Mouse (Mus musculus) midbrain, embryonic 14.5 days (tissue): Measurements from ENCODE around the gene Atp8a2. TPM values are rescaled to one million over a fixed set of nuclear protein-coding genes. Genes with fewer than 3 reads are reported as not detected.

Experiments
- ATAC-seq: fragments of 200-750 bp; cut with Nextera tagmentation; 2 replicates; pipeline ENCODE4 v1.8.0; 2017; ENCODE audit warnings: moderate number of reproducible peaks, moderate library complexity; ENCODE audit not compliant: low FRiP score, low TSS enrichment
- DNase-seq: peaks from one replicate; pipeline ENCODE4 v3.0.0-alpha.2; 2015
- H3K27ac ChIP-seq: fragments of 300-500 bp; sonication (generic); replicated peaks from 2 replicates; pipeline ENCODE4 v1.5.1; 2014; ENCODE audit warnings: mild to moderate bottlenecking, low read depth, low read length, moderate library complexity
- H3K27me3 ChIP-seq: fragments of 300-500 bp; sonication (generic); 2 replicates; pipeline ENCODE4 v1.6.1; 2014; ENCODE audit warnings: low read length, control low read depth, mixed read lengths; ENCODE audit not compliant: control insufficient read depth, insufficient read depth
- H3K36me3 ChIP-seq: fragments of 300-500 bp; sonication (generic); 2 replicates; pipeline ENCODE4 v1.6.1; 2014; ENCODE audit warnings: low read length, control low read depth; ENCODE audit not compliant: control insufficient read depth, insufficient read depth
- H3K4me1 ChIP-seq: fragments of 300-500 bp; sonication (generic); 2 replicates; pipeline ENCODE4 v1.6.1; 2014; ENCODE audit warnings: mild to moderate bottlenecking, antibody characterized with exemption, low read length, control low read depth; ENCODE audit not compliant: control insufficient read depth, insufficient read depth
- H3K4me2 ChIP-seq: fragments of 300-500 bp; sonication (generic); 2 replicates; pipeline ENCODE4 v1.6.1; 2014; ENCODE audit warnings: mild to moderate bottlenecking, low read length, moderate library complexity
- H3K4me3 ChIP-seq: fragments of 300-500 bp; sonication (generic); replicated peaks from 2 replicates; pipeline ENCODE4 v1.5.1; 2014; ENCODE audit warnings: low read depth, low read length
- H3K9ac ChIP-seq: fragments of 300-500 bp; sonication (generic); replicated peaks from 2 replicates; pipeline ENCODE4 v1.6.1; 2014; ENCODE audit warnings: mild to moderate bottlenecking, low read length, moderate library complexity
- H3K9me3 ChIP-seq: fragments of 300-500 bp; sonication (generic); 2 replicates; pipeline ENCODE4 v1.6.1; 2016; ENCODE audit warnings: low read length, control low read depth, mixed read lengths; ENCODE audit not compliant: control insufficient read depth
- WGBS: fragments of 180-500 bp; shearing (Covaris S2); extraction: QIAGEN DNeasy Blood & Tissue Kit; methylation state at CpG from one replicate; pipeline ENCODE4 v1.1.7; 2014; 5-methylcytosine and 5-hydroxymethylcytosine counted together
- polyA plus RNA-seq: library from polyadenylated mRNA; unstranded; fragments of >200 nt; fragmentation: Nextera tagmentation; extraction: Ambion mirVana; gene quantifications from 2 replicates; pipeline ENCODE4 v1.2.1, GENCODE M21; 2014

The Atp8a2 gene
- polyA plus RNA-seq, 1 experiment from 2014 or later: 37.1 TPM

DNA sequence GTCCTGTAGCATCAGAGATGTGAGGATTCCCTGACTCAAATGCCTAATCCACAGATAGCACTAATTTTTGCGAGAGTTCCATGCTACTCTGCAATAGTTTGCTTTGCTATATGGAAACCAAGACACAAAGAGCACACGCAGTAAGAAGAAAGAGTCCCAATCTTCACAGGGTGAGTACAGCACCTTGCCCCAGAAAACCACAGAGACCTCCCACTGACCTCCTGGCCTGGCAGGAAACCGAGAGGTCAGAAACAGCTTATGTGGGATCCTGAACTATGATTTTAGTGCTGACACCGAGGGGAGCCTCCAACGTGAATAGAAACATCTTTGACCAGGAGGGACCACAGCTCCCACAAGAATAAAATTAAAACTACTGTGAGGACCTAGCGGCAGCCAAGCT is 59.2 kb downstream of the Atp8a2 start:
- no peaks in the 10 kb centered on the region for H3K4me1 ChIP-seq
- no peak overlapping the region for H3K9ac ChIP-seq
- H3K4me2 ChIP-seq: no peak overlapping the region
- no peak overlapping the region for H3K4me3 ChIP-seq
- no peaks in the 10 kb centered on the region for H3K9me3 ChIP-seq
- H3K27me3 ChIP-seq: no peaks in the 10 kb centered on the region
- ATAC-seq: no peak
- WGBS: 81% methylated on average over 6 of the region's 6 CpGs
- no peak overlapping the region for H3K27ac ChIP-seq
- no peak for DNase-seq
- no peaks in the 10 kb centered on the region for H3K36me3 ChIP-seq

DNA sequence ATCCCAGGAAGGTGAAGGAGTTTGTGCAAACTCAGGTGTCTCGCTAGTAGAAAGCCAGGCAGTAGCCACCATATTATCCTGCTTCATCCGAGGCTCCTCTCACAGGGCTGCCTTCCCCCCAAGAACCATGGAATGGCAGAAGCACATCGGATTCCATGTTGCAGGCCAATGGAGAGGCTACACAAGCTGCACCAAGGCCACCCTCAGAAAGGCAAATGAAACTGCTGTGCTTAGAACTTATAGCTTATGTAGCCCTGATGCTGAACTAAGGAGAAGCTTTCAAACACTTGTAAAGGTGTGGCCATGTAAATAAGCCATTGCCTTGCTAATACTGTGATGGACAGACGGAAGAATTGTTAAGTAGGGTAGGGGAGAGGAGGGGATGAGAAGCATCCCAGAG is 61.2 kb downstream of the Atp8a2 start:
- H3K27me3 ChIP-seq: no peaks in the 10 kb centered on the region
- no peaks in the 10 kb centered on the region for H3K36me3 ChIP-seq
- no peak overlapping the region for H3K4me3 ChIP-seq
- no peak overlapping the region for H3K27ac ChIP-seq
- DNase-seq (no peak), ATAC-seq (no peak)
- no peak overlapping the region for H3K9ac ChIP-seq
- H3K4me2 ChIP-seq: no peak overlapping the region
- H3K4me1 ChIP-seq: no peaks in the 10 kb centered on the region
- WGBS: 78% methylated on average over 4 of the region's 4 CpGs
- no peaks in the 10 kb centered on the region for H3K9me3 ChIP-seq

DNA sequence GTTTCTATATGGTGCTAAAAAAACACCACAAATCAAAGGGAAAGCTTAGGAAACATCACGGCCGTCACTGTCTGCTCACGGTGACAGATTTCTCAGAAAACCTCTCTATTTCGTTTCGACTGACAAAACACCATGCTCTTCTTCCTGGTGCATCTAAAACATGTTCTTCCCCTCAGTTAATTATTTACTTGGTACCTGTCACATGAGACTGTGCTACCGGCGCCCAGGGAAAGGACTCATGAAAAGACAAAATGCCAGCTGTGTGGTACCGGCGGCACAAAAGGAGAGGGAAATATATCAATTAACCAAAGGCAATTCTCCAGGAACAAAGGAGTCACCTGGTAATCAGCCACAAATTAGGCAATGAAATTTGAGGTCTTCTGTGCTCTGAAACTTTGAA is 62.3 kb downstream of the Atp8a2 start:
- Histone ChIP-seq H3K27ac (no peak overlapping the region), H3K27me3 (no peaks in the 10 kb centered on the region), H3K4me3 (no peak overlapping the region), H3K36me3 (no peaks in the 10 kb centered on the region), H3K9me3 (no peaks in the 10 kb centered on the region), H3K4me1 (no peaks in the 10 kb centered on the region), H3K9ac (no peak overlapping the region), H3K4me2 (no peak overlapping the region)
- no peak for ATAC-seq
- 89% methylated on average over 9 of the region's 9 CpGs for WGBS
- DNase-seq: no peak

DNA sequence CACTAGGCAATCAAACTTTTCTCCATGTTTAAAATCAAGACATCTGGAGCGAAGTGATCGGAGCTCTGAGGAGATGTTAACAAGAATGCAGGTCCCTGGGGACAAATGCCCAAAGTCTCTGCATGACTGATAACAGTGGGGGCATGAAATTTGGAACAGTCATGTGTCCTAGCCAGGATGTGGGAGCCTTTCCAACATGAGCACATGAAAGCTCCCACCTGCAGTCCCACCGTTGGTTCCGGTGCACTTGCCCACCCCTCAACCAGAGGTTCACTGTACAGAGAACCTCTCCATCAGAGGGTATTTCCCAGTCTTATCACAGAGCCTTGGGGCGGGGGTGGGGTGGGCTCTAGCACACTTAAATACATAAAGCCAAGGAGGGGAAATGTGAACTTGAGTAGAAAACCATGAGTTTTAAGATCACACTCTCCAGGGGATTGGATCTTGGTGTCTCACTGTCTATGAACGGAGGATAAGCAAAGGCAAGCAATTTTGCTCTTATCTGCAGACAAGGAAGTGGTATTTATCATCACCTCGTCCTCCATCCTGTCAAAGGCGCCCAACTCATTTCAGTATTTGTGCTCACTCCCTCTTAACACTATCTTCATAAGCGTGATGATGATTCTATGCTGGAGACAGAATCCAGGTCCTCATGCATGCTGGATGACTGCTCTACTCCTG is 65.6 kb downstream of the Atp8a2 start:
- DNase-seq (no peak), ATAC-seq (no peak)
- Histone ChIP-seq H3K27me3 (no peaks in the 10 kb centered on the region), H3K4me3 (no peak overlapping the region), H3K27ac (no peak overlapping the region), H3K9me3 (no peaks in the 10 kb centered on the region), H3K4me1 (no peaks in the 10 kb centered on the region), H3K4me2 (no peak overlapping the region), H3K36me3 (no peaks in the 10 kb centered on the region), H3K9ac (no peak overlapping the region)
- 89% methylated on average over 9 of the region's 9 CpGs for WGBS

DNA sequence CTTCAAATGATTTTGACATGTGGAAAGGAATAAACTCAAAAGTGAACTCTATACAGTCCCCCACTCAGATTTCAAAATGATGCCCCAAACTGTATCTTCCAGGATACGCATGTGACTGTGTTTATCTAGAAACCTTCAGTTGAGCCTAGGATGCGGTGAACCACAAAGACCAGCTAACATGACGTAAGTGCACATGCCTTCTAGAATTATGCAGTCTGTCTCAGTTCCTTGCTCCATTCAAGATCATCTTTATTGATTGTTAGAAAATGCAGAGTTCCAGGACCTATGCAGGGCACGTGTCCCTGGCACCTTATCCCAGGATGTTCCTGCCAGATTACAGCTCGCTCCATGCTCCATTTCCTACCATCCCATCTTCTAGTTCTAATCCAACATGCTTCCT is 67.4 kb downstream of the Atp8a2 start:
- Histone ChIP-seq H3K36me3 (no peaks in the 10 kb centered on the region), H3K27me3 (no peaks in the 10 kb centered on the region), H3K9me3 (no peaks in the 10 kb centered on the region), H3K27ac (no peak overlapping the region), H3K4me3 (no peak overlapping the region), H3K4me2 (no peak overlapping the region), H3K9ac (no peak overlapping the region), H3K4me1 (no peaks in the 10 kb centered on the region)
- no peak for ATAC-seq
- 90% methylated on average over 5 of the region's 5 CpGs for WGBS
- no peak for DNase-seq

DNA sequence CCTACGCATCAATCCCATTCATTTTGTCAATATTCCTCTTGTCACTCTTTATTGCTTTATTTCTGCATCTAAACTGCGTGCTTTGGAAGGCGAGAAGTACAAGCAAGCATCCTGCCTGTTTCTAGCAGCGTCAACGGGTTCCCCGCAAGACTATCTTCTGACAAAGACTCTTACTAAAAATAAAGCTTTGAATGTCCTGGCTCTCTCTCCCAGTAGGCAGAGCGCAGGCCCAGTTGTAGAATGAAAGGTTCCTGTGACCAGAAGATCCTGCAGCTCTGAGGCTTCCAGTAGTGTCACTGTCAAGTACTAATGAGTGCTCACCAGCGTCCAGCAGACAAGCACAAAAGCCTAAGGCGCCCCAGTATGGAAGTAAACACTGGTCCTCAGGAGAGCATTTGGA is 71.8 kb downstream of the Atp8a2 start:
- Histone ChIP-seq H3K4me3 (no peak overlapping the region), H3K36me3 (no peaks in the 10 kb centered on the region), H3K4me2 (no peak overlapping the region), H3K4me1 (no peaks in the 10 kb centered on the region), H3K9me3 (no peaks in the 10 kb centered on the region), H3K9ac (no peak overlapping the region), H3K27ac (no peak overlapping the region), H3K27me3 (no peaks in the 10 kb centered on the region)
- DNase-seq (no peak), ATAC-seq (no peak)
- 86% methylated on average over 9 of the region's 9 CpGs for WGBS

DNA sequence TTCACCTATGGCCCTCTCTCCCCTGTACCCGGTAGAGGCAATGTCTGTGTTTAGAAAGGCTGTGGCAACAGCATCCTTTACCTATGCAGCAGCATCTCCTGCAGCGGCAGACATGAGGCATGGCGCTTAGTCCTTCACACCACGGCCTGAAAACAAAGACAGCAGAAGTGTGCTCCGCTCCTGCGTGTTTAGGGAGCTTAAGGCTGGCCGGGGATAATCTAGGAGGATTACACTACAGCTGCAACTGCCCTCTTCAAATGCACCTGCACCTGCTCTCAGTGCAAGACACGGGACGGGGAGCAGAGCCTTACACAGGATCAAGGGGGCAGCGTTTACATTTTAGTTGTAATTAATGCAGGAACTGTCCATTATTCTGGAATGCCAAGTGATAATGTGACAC is 75.4 kb downstream of the Atp8a2 start:
- no peak overlapping the region for H3K9ac ChIP-seq
- no peak overlapping the region for H3K27ac ChIP-seq
- WGBS: 23% methylated on average over 10 of the region's 10 CpGs
- no peaks in the 10 kb centered on the region for H3K4me1 ChIP-seq
- no peaks in the 10 kb centered on the region for H3K27me3 ChIP-seq
- H3K9me3 ChIP-seq: no peaks in the 10 kb centered on the region
- H3K4me3 ChIP-seq: no peak overlapping the region
- ATAC-seq (no peak), DNase-seq (peak; percentile 59)
- no peaks in the 10 kb centered on the region for H3K36me3 ChIP-seq
- no peak overlapping the region for H3K4me2 ChIP-seq

DNA sequence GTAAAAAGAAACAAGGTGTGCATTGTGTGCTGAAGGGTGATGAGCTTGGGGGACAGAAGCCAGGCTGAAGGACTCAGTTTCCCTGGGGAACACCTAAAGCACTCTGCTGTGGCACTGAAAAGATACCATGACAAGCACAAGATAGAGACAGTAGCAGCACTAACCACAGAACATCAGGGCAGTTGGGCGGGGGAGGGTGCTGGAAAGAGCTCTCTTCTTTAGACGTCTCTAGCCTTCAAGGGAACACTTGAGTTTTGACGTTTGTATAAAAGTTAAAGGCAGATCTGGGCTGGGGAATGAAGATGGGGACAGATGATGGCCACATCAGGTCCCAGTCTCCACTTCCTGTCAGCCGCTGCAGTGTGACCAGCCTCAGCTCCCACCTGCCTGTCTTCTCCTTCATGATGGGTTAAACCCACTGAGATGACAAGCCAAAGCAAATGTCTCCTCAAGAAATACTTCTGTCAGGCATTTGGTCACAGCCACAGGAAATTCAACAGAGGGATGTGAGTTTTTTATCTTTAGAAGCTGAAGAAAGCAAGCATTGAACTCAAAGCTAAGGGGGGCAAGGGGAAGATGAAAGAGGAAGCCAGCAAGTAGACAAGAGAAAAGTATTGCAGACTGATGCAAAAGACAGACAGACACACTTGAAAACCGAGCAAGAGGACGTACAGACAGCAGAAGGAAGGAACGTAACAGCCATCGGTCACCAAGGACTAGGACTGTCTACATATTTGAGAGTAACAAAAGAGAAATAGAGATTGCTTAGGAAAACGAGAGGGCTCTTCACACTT is 79.0 kb downstream of the Atp8a2 start:
- WGBS: 85% methylated on average over 9 of the region's 9 CpGs
- ATAC-seq (no peak), DNase-seq (no peak)
- no peaks in the 10 kb centered on the region for H3K9me3 ChIP-seq
- H3K4me2 ChIP-seq: no peak overlapping the region
- H3K36me3 ChIP-seq: no peaks in the 10 kb centered on the region
- no peak overlapping the region for H3K4me3 ChIP-seq
- no peak overlapping the region for H3K27ac ChIP-seq
- no peaks in the 10 kb centered on the region for H3K27me3 ChIP-seq
- H3K4me1 ChIP-seq: no peaks in the 10 kb centered on the region
- H3K9ac ChIP-seq: no peak overlapping the region
